Mouse (Mus musculus) midbrain, embryonic 15.5 days (tissue): ENCODE measurements at regions not wholly inside any gene's neighbourhood (a gene's known extent, or its start where the extent isn't known, plus 50 kb on each side); places are given as distances from the start of the nearest gene placed in this dataset.
"Not testable (repeated sequence)": the region's sequence is repeated elsewhere in the genome, so short reads cannot be mapped to it uniquely, and the experiment has no call there.

ENCODE experiments used
- ATAC-seq: fragments of 200-750 bp; cut with Nextera tagmentation; replicated peaks from 2 replicates; pipeline ENCODE4 v1.8.0; 2017; ENCODE audit warnings: moderate TSS enrichment
- H3K27ac ChIP-seq: fragments of 300-500 bp; sonication (generic); 2 replicates; pipeline ENCODE4 v1.5.1; 2015; ENCODE audit warnings: mild to moderate bottlenecking, inconsistent platforms
- H3K27me3 ChIP-seq: fragments of 300-500 bp; sonication (generic); replicated peaks from 2 replicates; pipeline ENCODE4 v1.6.1; 2015; ENCODE audit warnings: inconsistent platforms
- H3K36me3 ChIP-seq: fragments of 300-500 bp; sonication (generic); replicated peaks from 2 replicates; pipeline ENCODE4 v1.6.1; 2015; ENCODE audit warnings: inconsistent platforms
- H3K4me1 ChIP-seq: fragments of 300-500 bp; sonication (generic); 2 replicates; pipeline ENCODE4 v1.6.1; 2015; ENCODE audit warnings: inconsistent platforms
- H3K4me2 ChIP-seq: fragments of 300-500 bp; sonication (generic); 2 replicates; pipeline ENCODE4 v1.6.1; 2015; ENCODE audit warnings: inconsistent platforms, mild to moderate bottlenecking, moderate library complexity
- H3K4me3 ChIP-seq: fragments of 300-500 bp; sonication (generic); 2 replicates; pipeline ENCODE4 v1.5.1; 2015; ENCODE audit warnings: mild to moderate bottlenecking, inconsistent platforms
- H3K9ac ChIP-seq: fragments of 300-500 bp; sonication (generic); 2 replicates; pipeline ENCODE4 v1.6.1; 2015; ENCODE audit warnings: mild to moderate bottlenecking, inconsistent platforms
- H3K9me3 ChIP-seq: fragments of 300-500 bp; sonication (generic); 2 replicates; pipeline ENCODE4 v1.6.1; 2016; ENCODE audit warnings: inconsistent platforms
- WGBS: fragments of 180-500 bp; shearing (Covaris S2); methylation state at CpG from one replicate; pipeline ENCODE4 v1.1.7; 2015; ENCODE audit warnings: mixed read lengths; 5-methylcytosine and 5-hydroxymethylcytosine counted together

- no peaks in the 10 kb centered on the region for H3K36me3 ChIP-seq
Observed at GRCm38 (mm10) chr13:26865930-26866555, 96.1 kb upstream of the Hdgfl1 start.

GRCm38 (mm10) chr13:26867794-26868193 lies 97.8 kb upstream of the Hdgfl1 start:
- no peaks in the 10 kb centered on the region for H3K9me3 ChIP-seq
- H3K27ac ChIP-seq = no peak overlapping the region
- H3K4me2 ChIP-seq = no peak overlapping the region
- no peaks in the 10 kb centered on the region for H3K36me3 ChIP-seq
- ATAC-seq = no peak
- H3K4me1 ChIP-seq = no peaks in the 10 kb centered on the region; the same call in 1 of the 2 replicates
- 61% methylated on average over 3 of the region's 3 CpGs for whole genome bisulfite sequencing
- H3K9ac ChIP-seq = no peak overlapping the region
- no peak overlapping the region for H3K4me3 ChIP-seq
- H3K27me3 ChIP-seq = no peaks in the 10 kb centered on the region

More at GRCm38 (mm10) chr13:26865930-26866555, 96.1 kb upstream of the Hdgfl1 start:
- Histone ChIP-seq H3K9me3 (no peaks in the 10 kb centered on the region), H3K27me3 (no peaks in the 10 kb centered on the region), H3K4me1 (no peaks in the 10 kb centered on the region; the same call in 1 of the 2 replicates), H3K4me2 (no peak overlapping the region), H3K27ac (no peak overlapping the region), H3K4me3 (no peak overlapping the region), H3K9ac (no peak overlapping the region)
- no peak for ATAC-seq
- 72% methylated on average over 4 of the region's 4 CpGs for WGBS

- Histone ChIP-seq H3K4me2 (no peak overlapping the region), H3K9me3 (no peaks in the 10 kb centered on the region), H3K36me3 (no peaks in the 10 kb centered on the region), H3K9ac (no peak overlapping the region), H3K27ac (no peak overlapping the region), H3K4me3 (no peak overlapping the region), H3K27me3 (no peaks in the 10 kb centered on the region), H3K4me1 (no peaks in the 10 kb centered on the region)
- 83% methylated on average over 7 of the region's 7 CpGs for WGBS
- ATAC-seq = no peak
Observed at GRCm38 (mm10) chr13:26916477-26916876, 140.9 kb upstream of the Prl start.

GRCm38 (mm10) chr13:26932695-26933438 lies 124.5 kb upstream of the Prl start:
- Histone ChIP-seq H3K27me3 (no peaks in the 10 kb centered on the region), H3K4me3 (no peak overlapping the region), H3K4me2 (no peak overlapping the region), H3K9me3 (no peaks in the 10 kb centered on the region), H3K27ac (peak overlapping the region; percentile 57), H3K36me3 (no peaks in the 10 kb centered on the region), H3K9ac (no peak overlapping the region), H3K4me1 (peaks cover 7% of the 10 kb centered on the region)
- peak; percentile 84 for ATAC-seq
- WGBS = 7% methylated on average over 4 of the region's 4 CpGs

- Histone ChIP-seq H3K9ac (no peak overlapping the region), H3K9me3 (no peaks in the 10 kb centered on the region), H3K4me1 (peaks cover 7% of the 10 kb centered on the region), H3K36me3 (no peaks in the 10 kb centered on the region), H3K4me2 (no peak overlapping the region), H3K27me3 (no peaks in the 10 kb centered on the region), H3K27ac (no peak overlapping the region), H3K4me3 (no peak overlapping the region)
- WGBS = 44% methylated on average over 5 of the region's 5 CpGs
- no peak for ATAC-seq
Observed at GRCm38 (mm10) chr13:26933838-26934237, 123.5 kb upstream of the Prl start.

GRCm38 (mm10) chr13:26940436-26940835 lies 116.9 kb upstream of the Prl start:
- no peaks in the 10 kb centered on the region for H3K9me3 ChIP-seq
- H3K4me1 ChIP-seq = no peaks in the 10 kb centered on the region
- H3K27ac ChIP-seq = no peak overlapping the region
- H3K9ac ChIP-seq = no peak overlapping the region
- no peaks in the 10 kb centered on the region for H3K27me3 ChIP-seq
- H3K36me3 ChIP-seq = no peaks in the 10 kb centered on the region
- no peak overlapping the region for H3K4me3 ChIP-seq
- H3K4me2 ChIP-seq = no peak overlapping the region
- ATAC-seq = no peak

- Histone ChIP-seq H3K27ac (no peak overlapping the region), H3K27me3 (no peaks in the 10 kb centered on the region), H3K36me3 (no peaks in the 10 kb centered on the region), H3K9ac (no peak overlapping the region), H3K4me1 (no peaks in the 10 kb centered on the region), H3K4me2 (no peak overlapping the region), H3K9me3 (no peaks in the 10 kb centered on the region), H3K4me3 (no peak overlapping the region)
- WGBS = 50% methylated on average over 3 of the region's 3 CpGs
- peak; percentile 62 for ATAC-seq
Observed at GRCm38 (mm10) chr13:26944487-26944886, 112.9 kb upstream of the Prl start.

- no peaks in the 10 kb centered on the region for H3K27me3 ChIP-seq
- no peak overlapping the region for H3K9ac ChIP-seq
- H3K27ac ChIP-seq = no peak overlapping the region
- H3K4me1 ChIP-seq = no peaks in the 10 kb centered on the region
- no peaks in the 10 kb centered on the region for H3K9me3 ChIP-seq
- ATAC-seq = no peak
- 92% methylated on average over 2 of the region's 2 CpGs for WGBS
- no peak overlapping the region for H3K4me3 ChIP-seq
- H3K36me3 ChIP-seq = no peaks in the 10 kb centered on the region
- no peak overlapping the region for H3K4me2 ChIP-seq
Observed at GRCm38 (mm10) chr13:26951461-26951860, 105.9 kb upstream of the Prl start.

GRCm38 (mm10) chr13:26953834-26954233 lies 103.5 kb upstream of the Prl start:
- no peaks in the 10 kb centered on the region for H3K27me3 ChIP-seq
- WGBS = 92% methylated on average over 2 of the region's 2 CpGs
- no peak overlapping the region for H3K4me2 ChIP-seq
- no peak overlapping the region for H3K9ac ChIP-seq
- H3K4me1 ChIP-seq = no peaks in the 10 kb centered on the region
- no peaks in the 10 kb centered on the region for H3K36me3 ChIP-seq
- H3K4me3 ChIP-seq = no peak overlapping the region
- no peak overlapping the region for H3K27ac ChIP-seq
- ATAC-seq = no peak
- H3K9me3 ChIP-seq = no peaks in the 10 kb centered on the region

- no peaks in the 10 kb centered on the region for H3K9me3 ChIP-seq
- ATAC-seq = no peak
- H3K4me1 ChIP-seq = no peaks in the 10 kb centered on the region
- no peaks in the 10 kb centered on the region for H3K36me3 ChIP-seq
- H3K9ac ChIP-seq = no peak overlapping the region
- no peak overlapping the region for H3K4me3 ChIP-seq
- no peaks in the 10 kb centered on the region for H3K27me3 ChIP-seq
- WGBS = 65% methylated on average over 4 of the region's 4 CpGs
- H3K27ac ChIP-seq = no peak overlapping the region
- H3K4me2 ChIP-seq = no peak overlapping the region
Observed at GRCm38 (mm10) chr13:26959534-26960100, 97.8 kb upstream of the Prl start.

- H3K4me1 ChIP-seq, H3K4me2 ChIP-seq, H3K27me3 ChIP-seq, H3K36me3 ChIP-seq, H3K4me3 ChIP-seq, H3K9me3 ChIP-seq, H3K9ac ChIP-seq, H3K27ac ChIP-seq, ATAC-seq: not testable (repeated sequence)
Observed at GRCm38 (mm10) chr13:26960531-26960930, 96.8 kb upstream of the Prl start.

- Histone ChIP-seq H3K9me3 (no peaks in the 10 kb centered on the region), H3K4me3 (no peak overlapping the region), H3K36me3 (no peaks in the 10 kb centered on the region), H3K9ac (no peak overlapping the region), H3K27me3 (no peaks in the 10 kb centered on the region), H3K27ac (no peak overlapping the region), H3K4me1 (no peaks in the 10 kb centered on the region), H3K4me2 (no peak overlapping the region)
- WGBS = 97% methylated on average over 1 of the region's 1 CpGs
- ATAC-seq = no peak
Observed at GRCm38 (mm10) chr13:26976024-26976423, 81.3 kb upstream of the Prl start.

GRCm38 (mm10) chr13:26980475-26980874 lies 76.9 kb upstream of the Prl start:
- H3K4me1 ChIP-seq = no peaks in the 10 kb centered on the region
- no peak overlapping the region for H3K4me3 ChIP-seq
- no peak overlapping the region for H3K27ac ChIP-seq
- 90% methylated on average over 1 of the region's 1 CpGs for WGBS
- no peak for ATAC-seq
- H3K9ac ChIP-seq = no peak overlapping the region
- H3K27me3 ChIP-seq = no peaks in the 10 kb centered on the region
- H3K9me3 ChIP-seq = no peaks in the 10 kb centered on the region
- no peak overlapping the region for H3K4me2 ChIP-seq
- no peaks in the 10 kb centered on the region for H3K36me3 ChIP-seq
